Mouse (Mus musculus) CH12.LX (cell line): ENCODE data around the gene Kat8. TPM values are rescaled to one million over a fixed set of nuclear protein-coding genes. Genes with fewer than 3 reads are reported as not detected.

Experiments
- DNase-seq: peaks from one replicate; pipeline ENCODE4 v3.0.0-alpha.2; 2013; ENCODE audit errors: extremely low read depth
- H3K27ac ChIP-seq: 2 replicates; pipeline ENCODE4 v1.5.1; 2012; ENCODE audit warnings: low read depth, mild to moderate bottlenecking, control low read depth, moderate library complexity; ENCODE audit not compliant: insufficient read depth
- H3K27me3 ChIP-seq: replicated peaks from 2 replicates; pipeline ENCODE3; 2012; ENCODE audit warnings: inconsistent platforms
- H3K36me3 ChIP-seq, 2 experiments: replicated peaks in 1 of 2; 2 replicates each; pipeline versions ENCODE3 to v1.6.1; 2012; ENCODE audit warnings: inconsistent platforms in 1 of 2, low read length in 1 of 2, mild to moderate bottlenecking in 1 of 2, mixed read lengths in 1 of 2, moderate library complexity in 1 of 2; ENCODE audit not compliant: control insufficient read depth in 1 of 2, insufficient read depth in 1 of 2
- H3K4me1 ChIP-seq, 2 experiments: 2 replicates each; pipeline ENCODE4 v1.6.1; 2012; ENCODE audit warnings: inconsistent platforms in 1 of 2, moderate library complexity in 1 of 2; ENCODE audit not compliant: insufficient read depth in 2 of 2, control insufficient read depth in 1 of 2
- H3K4me2 ChIP-seq: 2 replicates; pipeline ENCODE4 v1.6.1; 2012; ENCODE audit warnings: low read depth, mild to moderate bottlenecking, control low read depth; ENCODE audit not compliant: poor library complexity, insufficient read depth, severe bottlenecking
- H3K4me3 ChIP-seq, 3 experiments: fragments of 150-350 bp in 1 of 3; sonication (generic) in 1 of 3; replicated peaks in 1 of 3; 2 replicates each; pipeline versions ENCODE3 to v1.5.1; 2011 to 2012; ENCODE audit warnings: low read depth in 2 of 3, low read length in 2 of 3, mild to moderate bottlenecking in 2 of 3, moderate library complexity in 2 of 3, control low read depth in 1 of 3, improper control_type of control experiment in 1 of 3, inconsistent platforms in 1 of 3, mixed read lengths in 1 of 3; ENCODE audit not compliant: poor library complexity in 1 of 3
- H3K79me2 ChIP-seq: replicated peaks from 2 replicates; pipeline ENCODE4 v1.6.1; 2012; ENCODE audit warnings: mild to moderate bottlenecking, moderate library complexity; ENCODE audit not compliant: control insufficient read depth, poor library complexity, insufficient read depth, severe bottlenecking; ENCODE audit errors: extremely low read depth
- H3K9ac ChIP-seq: 2 replicates; pipeline ENCODE4 v1.6.1; 2012; ENCODE audit warnings: low read depth, mild to moderate bottlenecking, control low read depth, moderate library complexity; ENCODE audit not compliant: insufficient read depth
- H3K9me3 ChIP-seq: replicated peaks from 2 replicates; pipeline ENCODE3; 2012; ENCODE audit warnings: low read length, inconsistent platforms, mixed read lengths
- BHLHE40 ChIP-seq: IDR thresholded peaks from 2 replicates; pipeline ENCODE4 v1.6.1; 2011; ENCODE audit warnings: mild to moderate bottlenecking, low read depth, low read length, improper control_type of control experiment
- CHD1 ChIP-seq: IDR thresholded peaks from 2 replicates; pipeline ENCODE4 v1.6.1; 2012; ENCODE audit warnings: low read depth, low read length, improper control_type of control experiment, inconsistent platforms
- CHD2 ChIP-seq: IDR thresholded peaks from 2 replicates; pipeline ENCODE4 v1.6.1; 2011; ENCODE audit warnings: low read length, improper control_type of control experiment
- CTCF ChIP-seq, 2 experiments: IDR thresholded peaks in 1 of 2; conservative IDR thresholded peaks in 1 of 2; 2 replicates each; pipeline ENCODE4 v1.5.1; 2011 to 2012; ENCODE audit warnings: low read depth in 2 of 2, low read length in 2 of 2, improper control_type of control experiment in 1 of 2, inconsistent platforms in 1 of 2, mild to moderate bottlenecking in 1 of 2, moderate library complexity in 1 of 2
- E2F4 ChIP-seq: IDR thresholded peaks from 2 replicates; pipeline ENCODE4 v1.6.1; 2011; ENCODE audit warnings: low read depth, low read length, improper control_type of control experiment; ENCODE audit not compliant: insufficient replicate concordance
- ELF1 ChIP-seq: IDR thresholded peaks from 2 replicates; pipeline ENCODE4 v1.6.1; 2014; ENCODE audit warnings: low read depth, mild to moderate bottlenecking, inconsistent platforms, low read length, improper control_type of control experiment
- EP300 ChIP-seq: IDR thresholded peaks from 2 replicates; pipeline ENCODE4 v1.6.1; 2011; ENCODE audit warnings: low read length, improper control_type of control experiment
- ETS1 ChIP-seq: conservative IDR thresholded peaks from 2 replicates; pipeline ENCODE4 v1.6.1; 2012; ENCODE audit warnings: low read depth, mild to moderate bottlenecking, inconsistent platforms, low read length, improper control_type of control experiment, moderate library complexity
- GABPA ChIP-seq: IDR thresholded peaks from 2 replicates; pipeline ENCODE4 v1.6.1; 2012; ENCODE audit warnings: low read depth, low read length, improper control_type of control experiment, inconsistent platforms; ENCODE audit not compliant: insufficient replicate concordance
- HCFC1 ChIP-seq: IDR thresholded peaks from 2 replicates; pipeline ENCODE4 v1.6.1; 2012; ENCODE audit warnings: low read depth, mild to moderate bottlenecking, inconsistent platforms, low read length, improper control_type of control experiment
- IRF4 ChIP-seq: IDR thresholded peaks from 2 replicates; pipeline ENCODE4 v1.6.1; 2014; ENCODE audit warnings: low read depth, mild to moderate bottlenecking, inconsistent platforms, low read length, improper control_type of control experiment
- JUN ChIP-seq: IDR thresholded peaks from 2 replicates; pipeline ENCODE4 v1.6.1; 2011; ENCODE audit warnings: low read depth, mild to moderate bottlenecking, low read length, improper control_type of control experiment, moderate library complexity; ENCODE audit not compliant: insufficient read depth
- JUND ChIP-seq: conservative IDR thresholded peaks from 2 replicates; pipeline ENCODE4 v1.6.1; 2011; ENCODE audit warnings: low read depth, low read length, improper control_type of control experiment
- KAT2A ChIP-seq: IDR thresholded peaks from 2 replicates; pipeline ENCODE4 v1.6.1; 2012; ENCODE audit warnings: low read length, improper control_type of control experiment, inconsistent platforms; ENCODE audit not compliant: insufficient replicate concordance
- MAFK ChIP-seq: IDR thresholded peaks from 2 replicates; pipeline ENCODE4 v1.6.1; 2011; ENCODE audit warnings: low read length, improper control_type of control experiment; ENCODE audit not compliant: insufficient replicate concordance
- MAX ChIP-seq: IDR thresholded peaks from 2 replicates; pipeline ENCODE4 v1.6.1; 2011; ENCODE audit warnings: low read length, improper control_type of control experiment
- MAZ ChIP-seq: IDR thresholded peaks from 2 replicates; pipeline ENCODE4 v1.6.1; 2012; ENCODE audit warnings: low read depth, mild to moderate bottlenecking, inconsistent platforms, low read length, improper control_type of control experiment, moderate library complexity
- MEF2A ChIP-seq: IDR thresholded peaks from 2 replicates; pipeline ENCODE4 v1.6.1; 2014; ENCODE audit warnings: low read depth, mild to moderate bottlenecking, inconsistent platforms, low read length, improper control_type of control experiment, borderline replicate concordance
- MXI1 ChIP-seq: IDR thresholded peaks from 2 replicates; pipeline ENCODE4 v1.6.1; 2011; ENCODE audit warnings: mild to moderate bottlenecking, low read depth, low read length, improper control_type of control experiment
- MYC ChIP-seq: IDR thresholded peaks from 2 replicates; pipeline ENCODE4 v1.6.1; 2011; ENCODE audit warnings: low read depth, mild to moderate bottlenecking, improper control_type of control experiment, low read length
- NELFE ChIP-seq: IDR thresholded peaks from 2 replicates; pipeline ENCODE4 v1.6.1; 2011; ENCODE audit warnings: low read depth, low read length, improper control_type of control experiment
- NRF1 ChIP-seq: IDR thresholded peaks from 2 replicates; pipeline ENCODE4 v1.6.1; 2014; ENCODE audit warnings: low read depth, mild to moderate bottlenecking, inconsistent platforms, low read length, improper control_type of control experiment, moderate library complexity
- POLR2A ChIP-seq: IDR thresholded peaks from 2 replicates; pipeline ENCODE4 v1.6.1; 2011; ENCODE audit warnings: low read depth, mild to moderate bottlenecking, improper control_type of control experiment, low read length
- POLR2AphosphoS2 ChIP-seq: IDR thresholded peaks from 2 replicates; pipeline ENCODE4 v1.6.1; 2011; ENCODE audit warnings: low read depth, low read length, improper control_type of control experiment
- RAD21 ChIP-seq: IDR thresholded peaks from 2 replicates; pipeline ENCODE4 v1.6.1; 2011; ENCODE audit warnings: low read depth, mild to moderate bottlenecking, low read length, improper control_type of control experiment, moderate library complexity
- RCOR1 ChIP-seq: conservative IDR thresholded peaks from 2 replicates; pipeline ENCODE4 v1.6.1; 2012; ENCODE audit warnings: low read depth, mild to moderate bottlenecking, inconsistent platforms, low read length, improper control_type of control experiment
- SIN3A ChIP-seq: IDR thresholded peaks from 2 replicates; pipeline ENCODE4 v1.6.1; 2012; ENCODE audit warnings: low read length, improper control_type of control experiment, inconsistent platforms
- SMC3 ChIP-seq: IDR thresholded peaks from 2 replicates; pipeline ENCODE4 v1.6.1; 2011; ENCODE audit warnings: low read depth, low read length, improper control_type of control experiment
- TBP ChIP-seq: conservative IDR thresholded peaks from 2 replicates; pipeline ENCODE4 v1.6.1; 2011; ENCODE audit warnings: low read depth, low read length, improper control_type of control experiment
- TCF12 ChIP-seq: IDR thresholded peaks from 2 replicates; pipeline ENCODE4 v1.6.1; 2014; ENCODE audit warnings: low read depth, mild to moderate bottlenecking, inconsistent platforms, low read length, improper control_type of control experiment
- USF1 ChIP-seq: IDR thresholded peaks from 2 replicates; pipeline ENCODE4 v1.6.1; 2014; ENCODE audit warnings: low read depth, mild to moderate bottlenecking, inconsistent platforms, low read length, improper control_type of control experiment
- USF2 ChIP-seq: conservative IDR thresholded peaks from 2 replicates; pipeline ENCODE4 v1.6.1; 2011; ENCODE audit warnings: low read depth, low read length, improper control_type of control experiment
- ZC3H11A ChIP-seq: IDR thresholded peaks from 2 replicates; pipeline ENCODE4 v1.6.1; 2012; ENCODE audit warnings: low read depth, mild to moderate bottlenecking, inconsistent platforms, low read length, improper control_type of control experiment
- ZKSCAN1 ChIP-seq: IDR thresholded peaks from 2 replicates; pipeline ENCODE4 v1.6.1; 2012; ENCODE audit warnings: low read depth, inconsistent platforms, low read length, improper control_type of control experiment, borderline replicate concordance
- ZMIZ1 ChIP-seq: IDR thresholded peaks from 2 replicates; pipeline ENCODE4 v1.6.1; 2012; ENCODE audit warnings: low read depth, mild to moderate bottlenecking, inconsistent platforms, low read length, improper control_type of control experiment
- ZNF384 ChIP-seq: IDR thresholded peaks from 2 replicates; pipeline ENCODE4 v1.6.1; 2012; ENCODE audit warnings: low read depth, low read length, improper control_type of control experiment, inconsistent platforms
- dilution Hi-C: fragments of 300-500 bp; cut with MboI; formaldehyde crosslinking; loops from 2 replicates; pipeline ENCODE4 v1.14.3; 2020; ENCODE audit warnings: low sequenced_read_pairs; ENCODE audit not compliant: extremely low pct_unique_long_range_greater_than_20kb, extremely low pct_ligation_motif_present
- in situ Hi-C: fragments of 300-500 bp; cut with MboI; formaldehyde crosslinking; loops from 3 replicates; pipeline ENCODE4 v1.14.3; 2019; ENCODE audit warnings: low sequenced_read_pairs, low pct_ligation_motif_present, low pct_unique_long_range_greater_than_20kb, mixed read lengths
- polyA plus RNA-seq: library from polyadenylated mRNA; unstranded; fragments of >175 nt; gene quantifications from 2 replicates; pipeline ENCODE4 v1.2.1, GENCODE M21; 2012; ENCODE audit warnings: low read depth; ENCODE audit not compliant: insufficient read length
- total RNA-seq, 2 experiments: library from RNA; depleted of rRNA; stranded (reverse); fragments of 300-350 nt in 1 of 2; fragments of >200 nt in 1 of 2; gene quantifications; 2 replicates each; pipeline ENCODE4 v1.2.3; 2012 to 2014

The Kat8 gene
- total RNA-seq (2012; rRNA removed), result 24.3 and 30.3 TPM in 2 replicates
- 22.9 and 24.0 TPM in 2 replicates for total RNA-seq (2014; rRNA removed)
- polyA plus RNA-seq, result 17.5 and 18.0 TPM in 2 replicates

DNA sequence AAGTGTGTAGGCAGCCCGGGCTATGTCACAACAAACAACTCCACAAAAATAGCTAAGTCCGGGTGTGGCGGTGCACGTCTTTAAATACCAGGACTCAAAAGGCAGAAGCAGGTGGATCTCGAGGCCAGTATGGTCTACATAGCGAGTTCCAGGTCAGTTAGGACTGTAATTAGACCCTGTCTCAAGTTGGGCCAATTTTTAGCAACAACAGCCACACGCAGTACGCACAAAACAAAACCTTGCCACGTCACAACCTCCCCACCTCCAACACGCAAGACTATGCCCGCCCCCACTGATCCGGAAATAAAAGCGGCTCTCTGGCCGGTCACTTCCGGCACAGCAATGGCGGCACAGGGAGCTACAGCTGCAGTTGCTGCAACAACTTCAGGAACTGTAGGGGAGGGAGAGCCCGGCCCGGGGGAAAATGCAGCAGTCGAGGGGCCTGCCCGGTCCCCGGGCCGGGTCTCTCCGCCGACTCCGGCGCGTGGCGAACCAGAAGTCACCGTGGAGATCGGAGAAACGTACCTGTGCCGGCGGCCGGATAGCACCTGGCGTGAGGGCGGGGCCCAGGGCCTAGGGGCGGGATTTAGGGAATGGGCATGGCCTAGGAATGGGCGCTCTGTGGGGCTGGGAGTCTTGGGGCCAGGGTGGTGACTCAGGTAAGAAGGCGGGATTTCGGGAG lies at the start of gene Kat8:
TSS of gene Kat8 (plus strand) at position 327 of the 682 bp plus-strand sequence.
- dilution Hi-C loops, result no loop called here

GRCm38 (mm10) chr7:127866434-127866833 lies 45.9 kb upstream of the Kat8 start:
- no peaks in the 10 kb centered on the region for H3K27me3 ChIP-seq
- H3K27ac ChIP-seq, result no peak overlapping the region
- H3K79me2 ChIP-seq, result no peaks in the 10 kb centered on the region; the same call in 1 of the 2 replicates
- dilution Hi-C loops (no loop called here), in situ Hi-C loops (no loop called here)
- no peak for TF ChIP-seq POLR2AphosphoS2
- TF ChIP-seq BHLHE40, result no peak
- no peak for TF ChIP-seq MAZ
- no peak for TF ChIP-seq JUND
- TF ChIP-seq NRF1, result no peak
- TF ChIP-seq SIN3A, result no peak
- TF ChIP-seq JUN, result no peak
- TF ChIP-seq MYC, result no peak
- H3K9me3 ChIP-seq, result no peaks in the 10 kb centered on the region
- no peak overlapping the region for H3K4me3 ChIP-seq
- DNase-seq, result no peak
- no peaks in the 10 kb centered on the region for H3K4me1 ChIP-seq
- H3K4me2 ChIP-seq, result no peak overlapping the region
- peaks cover 28 to 67% of the 10 kb centered on the region in 2 experiments for H3K36me3 ChIP-seq
- H3K9ac ChIP-seq, result no peak overlapping the region

More for the DNA sequence above, at the start of gene Kat8:
- peak within 1 kb of the TSS; percentile 66 to 87 (median 80) for H3K4me3 ChIP-seq
- H3K4me2 ChIP-seq, result peak within 1 kb of the TSS; percentile 92
- TF ChIP-seq ZC3H11A (no peak), POLR2A (peak; percentile 88), IRF4 (peak; percentile 48; the same call in 1 of the 2 replicates), NELFE (0 out of 2 replicates have a peak, but pooled peaks have one; percentile 60), SMC3 (no peak), CHD2 (peak; percentile 95), MXI1 (peak; percentile 73; the same call in 1 of the 2 replicates), BHLHE40 (no peak; the same call in 1 of the 2 replicates), KAT2A (peak; percentile 86; the same call in 1 of the 2 replicates), RAD21 (no peak), EP300 (no peak), NRF1 (peak; percentile 67), TBP (peak; percentile 83), MAFK (no peak; the same call in 1 of the 2 replicates), ZMIZ1 (0 out of 2 replicates have a peak, but pooled peaks have one; percentile 32), E2F4 (no peak), CHD1 (no peak), GABPA (no peak), USF2 (no peak), MEF2A (0 out of 2 replicates have a peak, but pooled peaks have one; percentile 43), CTCF (conservative IDR thresholded peaks at IDR 0.05 in 1 of 2, IDR thresholded peaks at IDR 0.05 in 1 of 2; ENCODE audit: low read depth in 2 of 2, low read length in 2 of 2) (no peak), JUND (no peak), TCF12 (peak; percentile 95), HCFC1 (peak; percentile 93), SIN3A (no peak), MAZ (peak; percentile 17; the same call in 1 of the 2 replicates), ELF1 (peak; percentile 85), ZKSCAN1 (no peak; the same call in 1 of the 2 replicates), USF1 (no peak), MAX (no peak), ETS1 (no peak; the same call in 1 of the 2 replicates), ZNF384 (no peak), RCOR1 (no peak; the same call in 1 of the 2 replicates), POLR2AphosphoS2 (peak; percentile 77; the same call in 1 of the 2 replicates)
- peaks cover under 1 to 26% of the 10 kb centered on the region in 2 experiments; a peak in 2 of 4 replicates for H3K4me1 ChIP-seq
- in situ Hi-C loops, result no loop called here
- peak; percentile 94 for DNase-seq
- H3K27me3 ChIP-seq, result no peaks in the 10 kb centered on the region
- H3K9me3 ChIP-seq, result no peaks in the 10 kb centered on the region
- H3K9ac ChIP-seq, result peak within 1 kb of the TSS; percentile 42
- H3K27ac ChIP-seq, result peak within 1 kb of the TSS; percentile 7; the same call in 1 of the 2 replicates
- peaks cover 11% of the 10 kb centered on the region; the same call in 1 of the 2 replicates for H3K79me2 ChIP-seq
- peaks cover 30 to 42% of the 10 kb centered on the region in 2 experiments for H3K36me3 ChIP-seq
